Mouse (Mus musculus): ENCODE measurements around the gene Kpnb1.

Kpnb1 gene

DNA sequence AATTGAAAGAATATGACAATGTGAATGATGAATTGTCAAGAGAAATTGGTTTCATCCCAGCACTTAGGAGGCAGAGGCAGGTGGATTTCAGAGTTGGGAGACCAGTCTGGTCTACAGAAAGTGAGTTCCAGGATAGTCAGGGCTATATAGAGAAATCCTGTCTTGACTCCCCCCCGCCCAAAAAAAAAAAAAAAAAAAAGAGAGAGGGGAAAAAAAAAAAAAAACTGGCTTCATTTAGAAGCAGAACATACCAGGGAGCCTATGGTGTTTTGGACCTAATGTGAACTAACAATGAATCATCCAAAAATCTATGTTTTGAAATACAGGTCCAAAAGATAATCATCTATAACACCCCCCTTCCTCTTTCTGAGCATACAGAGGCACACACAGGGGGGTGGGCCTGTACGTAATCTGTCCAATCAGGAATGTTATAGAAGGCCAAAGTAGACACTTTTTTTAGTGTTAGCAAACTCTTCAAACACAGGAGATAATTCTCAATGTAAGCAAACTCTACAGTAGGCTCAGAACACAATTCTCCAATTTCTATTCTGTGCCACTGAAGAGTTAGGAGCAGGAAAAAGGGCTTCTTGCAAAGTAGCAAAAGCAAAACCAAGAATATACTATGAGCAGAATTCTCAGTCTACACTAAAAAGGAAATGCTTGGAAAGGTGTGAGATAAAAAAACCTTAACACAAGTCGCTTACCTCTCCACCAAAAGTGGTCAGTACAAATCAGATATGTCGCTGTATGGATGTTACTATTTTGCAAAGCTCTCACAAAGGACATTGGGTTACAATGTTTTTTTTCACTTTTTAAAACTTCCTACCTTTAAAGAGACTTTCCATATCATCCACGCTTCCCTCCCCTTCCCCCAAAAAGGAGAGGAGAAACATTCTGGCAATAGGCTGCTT is 1.7 kb downstream of the Kpnb1 start:
- no peak for DNase-seq (ENCODE audit: low spot score)

DNA sequence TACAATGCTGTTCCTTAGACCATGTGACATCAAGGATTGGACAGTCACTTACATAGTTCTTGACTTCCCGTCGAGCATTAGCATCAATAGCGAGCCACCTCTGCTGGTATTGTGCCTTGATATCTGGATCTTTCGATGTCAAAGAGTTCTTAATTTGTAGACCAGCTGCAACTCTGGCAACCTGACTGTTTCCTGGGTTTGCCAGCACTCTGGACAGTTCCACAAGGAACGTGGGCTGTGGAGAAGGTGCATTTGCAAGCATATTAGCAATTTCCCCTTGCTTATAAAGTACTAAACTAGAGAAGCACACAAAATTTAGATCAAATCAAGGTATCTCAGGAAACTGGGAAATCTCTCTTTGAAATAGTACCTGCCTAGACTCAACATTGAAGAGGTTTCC is 2.8 kb downstream of the Kpnb1 start:
- no peak for DNase-seq (ENCODE audit: low spot score)

DNA sequence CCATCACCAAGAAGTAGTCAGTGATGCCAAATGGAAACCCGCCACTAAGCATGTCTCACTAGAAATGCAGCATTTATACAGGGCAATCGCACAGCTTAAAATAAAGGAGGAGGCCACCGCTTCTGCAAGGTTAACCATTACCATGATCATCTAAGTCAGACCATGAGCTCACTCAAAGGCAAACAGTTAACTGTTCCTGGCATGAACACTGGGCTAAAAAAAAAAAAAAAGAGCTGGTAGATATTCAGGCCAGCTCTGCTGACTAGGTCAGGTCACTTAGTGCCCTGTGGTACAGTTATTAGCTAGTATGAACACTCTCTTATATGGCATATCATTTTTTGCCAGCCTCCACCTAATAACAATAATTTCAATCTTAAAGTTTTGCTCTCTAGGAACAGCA is 5.2 kb downstream of the Kpnb1 start:
- DNase-seq (ENCODE audit: low spot score), result no peak

DNA sequence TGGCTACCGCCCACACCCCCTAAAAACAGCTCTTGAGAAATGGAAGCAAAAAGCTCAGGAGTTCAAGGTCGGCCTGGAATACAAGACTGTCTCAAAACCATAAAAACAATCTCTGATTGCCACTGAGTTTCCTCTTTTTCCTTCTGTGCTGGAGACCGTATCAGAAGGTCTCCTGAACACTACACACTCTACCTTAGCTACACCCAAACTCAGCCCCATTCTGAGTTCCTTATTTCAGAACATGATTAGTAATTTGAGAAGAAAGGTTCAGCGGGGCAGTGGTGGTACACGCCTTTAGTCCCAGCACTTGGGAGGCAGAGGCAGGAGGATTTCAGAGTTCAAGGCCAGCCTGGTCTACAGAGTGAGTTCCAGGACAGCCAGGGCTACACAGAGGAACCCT is 6.6 kb downstream of the Kpnb1 start:
- no peak for DNase-seq (ENCODE audit: low spot score)

DNA sequence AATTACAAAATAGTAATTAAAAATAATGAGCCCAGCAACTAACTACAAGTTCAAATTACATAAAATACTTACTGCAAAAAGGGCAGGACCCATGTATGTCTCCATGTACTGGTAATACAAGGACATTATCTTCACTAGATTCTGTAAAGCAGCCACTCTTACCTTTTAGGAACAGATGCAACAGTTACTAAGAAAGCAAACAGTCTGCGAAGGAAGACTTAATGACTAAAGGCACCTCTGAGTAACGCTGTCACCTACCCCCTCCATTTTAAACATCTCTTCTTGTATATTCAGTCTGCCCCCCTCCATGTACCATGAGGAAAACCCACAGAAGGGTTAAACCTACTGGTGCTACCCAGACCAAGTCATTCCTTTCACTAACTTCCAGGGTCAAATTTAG is 9.5 kb downstream of the Kpnb1 start:
- DNase-seq (ENCODE audit: low spot score), result no peak

DNA sequence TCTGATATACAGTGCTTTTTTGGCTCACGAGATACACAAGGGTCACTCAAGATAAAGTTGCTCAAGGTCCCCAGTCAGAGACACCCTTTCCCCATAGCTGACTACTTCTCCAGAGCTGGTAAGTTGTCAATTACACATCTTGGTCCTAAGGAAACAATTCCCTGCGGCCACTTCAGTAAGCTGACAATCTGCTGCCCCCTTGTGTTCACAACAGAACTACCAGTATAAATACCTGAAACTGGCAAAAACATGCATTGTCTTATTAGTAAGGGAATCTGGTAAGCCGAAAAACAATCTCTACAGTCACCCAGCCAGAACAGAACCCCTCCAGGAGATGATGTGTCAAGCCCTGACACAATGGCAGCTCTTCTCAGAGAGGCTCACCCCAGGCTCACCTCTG is 10.8 kb downstream of the Kpnb1 start:
- DNase-seq (ENCODE audit: low spot score), result no peak

DNA sequence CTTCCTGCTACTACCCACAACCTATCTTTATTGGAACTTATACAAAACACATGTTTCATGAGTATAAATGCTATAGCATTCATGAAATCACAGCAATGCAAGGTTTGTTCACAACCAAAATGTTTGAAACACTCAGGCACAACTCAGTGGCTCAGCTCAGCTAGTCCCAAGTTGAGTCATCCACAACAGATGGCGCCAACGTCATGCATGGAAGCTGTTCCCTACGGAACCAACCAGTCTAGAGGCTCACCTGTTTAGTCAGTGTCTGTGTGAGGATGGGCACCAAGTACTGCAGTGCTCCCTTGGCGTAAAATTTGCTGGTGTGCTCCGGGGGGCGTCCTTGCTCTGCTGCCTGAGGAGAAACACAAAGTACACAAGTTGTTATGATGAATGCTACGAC is 12.2 kb downstream of the Kpnb1 start:
- no peak for DNase-seq (ENCODE audit: low spot score)

DNA sequence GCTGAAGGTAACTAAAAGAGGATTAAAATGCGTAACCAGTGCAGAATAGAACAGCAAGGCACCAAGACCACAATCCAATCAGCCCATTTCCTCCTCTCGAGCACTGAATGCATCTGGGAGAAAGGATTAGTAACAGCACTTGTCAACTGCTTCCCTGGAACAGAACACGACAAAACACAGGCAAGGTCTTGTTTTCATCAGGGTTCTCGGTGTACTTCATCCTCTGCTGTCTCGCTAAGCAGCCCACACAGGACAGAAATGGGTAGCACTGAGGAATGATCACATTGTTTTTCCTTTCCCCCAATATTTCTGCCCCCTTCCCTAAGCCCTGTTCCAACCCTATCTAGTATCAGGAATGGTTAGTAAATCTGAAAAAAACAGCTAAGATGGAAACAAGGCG is 27.3 kb downstream of the Kpnb1 start:
- DNase-seq (ENCODE audit: low spot score), result no peak

DNA sequence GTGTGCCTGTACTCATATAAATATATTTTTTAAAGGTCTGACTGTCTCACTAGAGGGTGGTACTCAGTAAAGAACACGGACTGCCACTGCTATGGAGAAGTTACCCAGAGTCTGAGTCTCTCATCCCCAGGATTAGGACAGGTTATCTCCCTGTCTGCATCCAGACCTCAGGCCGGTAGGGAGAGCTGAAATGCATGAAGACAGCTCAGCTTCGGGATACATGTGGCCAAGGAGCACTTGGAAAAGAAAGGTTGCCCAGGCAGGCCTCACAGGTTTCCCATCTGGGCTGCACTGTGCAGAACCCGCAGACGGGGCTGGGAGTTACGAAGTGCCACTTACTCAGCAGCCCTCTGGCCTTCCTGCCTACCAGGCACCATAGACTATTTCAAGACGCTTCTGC is 30.7 kb downstream of the Kpnb1 start:
- no peak for DNase-seq (ENCODE audit: low spot score)

DNA sequence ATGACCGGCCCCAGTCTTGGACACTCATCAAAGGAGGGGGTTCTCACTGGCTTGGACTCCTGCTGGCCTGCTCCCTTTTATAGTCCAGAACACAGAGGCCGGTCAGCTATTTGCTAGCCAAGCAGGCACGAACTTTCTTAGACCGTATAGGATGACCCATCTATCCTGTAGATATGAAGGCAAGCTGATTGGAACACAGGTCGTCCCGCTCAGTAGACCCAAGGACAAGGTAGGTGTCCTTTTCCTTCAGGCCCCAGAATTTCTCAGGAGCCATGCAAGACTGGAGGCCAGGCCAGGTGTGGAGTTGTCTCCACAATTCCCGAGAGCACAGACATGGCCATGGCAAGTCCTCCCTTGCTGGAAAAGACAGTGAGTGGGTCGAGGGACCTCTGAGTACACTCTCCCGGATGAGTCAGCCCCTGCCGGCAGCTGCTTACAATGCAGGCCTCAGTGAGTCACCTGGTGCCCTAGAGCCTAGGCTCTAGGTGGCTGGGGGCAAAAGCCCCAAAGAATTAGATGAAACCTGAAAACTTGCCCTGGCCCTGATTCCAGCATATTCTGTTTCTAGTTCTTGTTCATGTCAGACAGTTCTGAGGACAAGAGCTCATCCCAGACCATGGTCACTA is 34.9 kb downstream of the Kpnb1 start:
- DNase-seq (ENCODE audit: low spot score), result no peak

DNA sequence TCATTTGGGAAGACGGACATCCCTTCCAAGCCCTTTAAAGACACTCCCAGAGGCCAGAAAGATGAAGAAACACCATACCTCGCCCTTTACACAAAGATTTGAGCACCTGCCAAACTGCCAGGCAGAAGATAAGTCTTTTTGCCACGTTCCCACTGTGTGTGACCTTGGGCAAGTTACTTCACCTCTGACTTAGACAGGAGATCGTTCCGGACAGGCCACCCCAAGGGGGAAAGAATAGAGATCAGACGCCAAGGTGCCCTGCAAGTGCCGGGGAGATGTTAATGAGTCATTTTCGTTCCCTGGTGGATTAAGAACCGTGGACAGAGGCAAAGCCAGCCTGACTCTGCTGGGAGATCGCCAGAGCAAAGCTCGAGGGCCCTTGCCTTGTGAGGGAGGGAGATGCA is 35.7 kb downstream of the Kpnb1 start:
- no peak for DNase-seq (ENCODE audit: low spot score)

DNA sequence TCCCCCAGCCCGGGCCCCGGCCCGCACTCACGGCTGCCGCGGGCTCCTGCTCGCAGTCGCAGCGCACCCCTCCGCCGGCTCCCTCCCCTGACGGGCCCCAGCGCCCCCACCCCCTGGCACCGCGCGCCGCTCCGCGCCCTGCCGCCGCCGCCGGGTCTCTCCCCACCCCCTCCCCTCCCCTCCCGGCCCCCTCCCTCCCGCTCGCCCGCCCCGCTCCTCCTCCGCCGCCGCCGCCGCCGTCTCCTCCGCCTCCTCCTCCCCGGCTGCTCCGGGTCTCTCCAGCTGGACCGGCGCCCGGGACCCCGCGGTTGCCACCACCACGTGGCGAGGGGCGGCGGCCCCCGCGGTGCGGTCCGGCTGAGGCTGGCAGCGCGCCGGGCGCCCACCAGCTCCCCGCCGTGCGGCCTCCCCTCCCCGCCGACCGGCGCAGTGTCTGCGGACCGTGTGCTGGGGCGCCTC is 36.3 kb downstream of the Kpnb1 start, which contains the start of gene Tbkbp1:
Gene Tbkbp1, minus strand, starts transcription at position 153 of the 459 bp plus-strand sequence.
- DNase-seq (ENCODE audit: low spot score), result no peak

DNA sequence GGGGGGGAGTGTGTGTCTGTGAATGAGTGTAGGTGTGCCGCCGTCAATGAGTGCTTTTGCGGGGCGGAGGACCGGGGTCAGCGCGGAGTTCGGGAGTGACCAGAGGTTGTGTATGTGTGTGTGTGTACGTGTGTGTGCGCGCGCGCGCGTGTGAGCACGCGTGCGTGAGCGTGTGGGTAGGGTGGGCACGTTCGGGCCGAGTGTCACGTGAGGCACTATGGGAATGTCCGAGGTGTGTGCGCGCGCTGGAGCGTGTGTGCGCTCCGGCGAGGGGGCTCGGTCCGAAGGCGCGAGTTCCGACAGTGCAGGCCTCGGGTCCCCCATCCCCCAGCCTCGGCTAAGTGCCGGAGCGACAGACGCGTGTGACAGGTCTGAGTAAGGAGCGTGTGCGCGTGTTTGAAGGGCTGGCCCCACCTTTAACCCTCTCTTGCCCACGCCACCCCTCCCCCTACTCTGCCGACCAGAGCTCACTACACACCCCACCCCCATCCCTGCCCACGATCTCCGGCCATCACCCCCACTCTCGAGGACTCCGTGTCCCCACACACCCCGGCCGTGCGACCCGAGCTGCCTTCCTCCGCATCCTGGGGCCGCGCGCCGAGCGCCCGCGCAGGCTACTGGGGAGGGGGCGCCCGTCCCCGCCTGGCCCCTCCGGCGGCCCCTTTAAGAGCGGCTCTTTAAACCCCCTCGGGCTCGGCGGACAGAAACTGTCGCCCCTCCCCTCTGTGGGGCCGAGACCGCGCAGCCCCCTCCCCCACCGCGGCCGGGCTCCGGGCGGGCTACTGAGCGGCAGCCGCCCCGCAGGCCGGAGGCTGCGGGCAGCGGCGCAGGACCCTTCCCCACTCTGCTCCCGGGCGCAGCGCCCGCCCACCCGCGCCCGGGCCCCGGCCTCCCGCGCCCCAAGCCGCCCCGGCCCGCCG is 37.0 kb downstream of the Kpnb1 start:
- DNase-seq (ENCODE audit: low spot score), result no peak

DNA sequence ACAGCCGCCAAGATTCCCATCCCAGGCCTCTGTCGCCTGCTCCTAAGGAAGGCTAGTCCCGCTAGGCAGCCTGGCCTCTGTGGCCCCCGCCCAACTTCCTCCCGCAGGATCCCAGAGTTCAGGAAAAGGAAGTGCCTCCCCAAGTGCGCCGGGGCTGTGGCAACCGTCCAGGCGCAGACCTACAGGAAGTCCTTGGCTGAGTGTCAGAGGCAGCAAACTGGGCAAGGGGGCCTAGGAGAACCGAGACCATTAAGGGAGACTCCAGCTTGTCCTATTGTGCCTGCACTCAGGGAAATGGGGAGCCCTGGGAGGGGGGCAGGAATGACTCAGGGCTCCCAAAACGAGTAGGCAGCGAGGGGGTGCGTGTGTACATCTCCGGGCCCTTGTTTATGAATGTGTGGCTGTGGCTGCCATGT is 37.7 kb downstream of the Kpnb1 start:
- DNase-seq (ENCODE audit: low spot score), result no peak

DNA sequence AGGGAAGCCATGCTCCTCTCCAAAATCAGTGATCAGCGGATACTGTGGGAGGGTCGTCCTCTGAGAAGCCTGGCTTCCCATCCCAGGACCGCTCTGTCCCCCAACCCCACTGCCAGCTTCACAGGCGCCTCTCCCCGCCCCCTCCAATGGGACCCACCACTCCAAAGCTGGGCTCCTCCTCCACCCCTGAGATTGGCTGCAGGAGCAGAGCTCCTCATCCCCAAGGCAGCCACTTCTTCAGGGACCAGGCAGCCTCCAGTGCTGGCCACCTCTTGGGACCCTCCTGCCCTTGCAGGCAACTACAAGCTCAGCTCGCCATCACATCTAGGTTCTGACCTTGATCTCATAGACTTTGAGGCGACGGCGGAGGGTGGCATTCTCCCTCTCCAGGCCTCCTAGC is 38.7 kb downstream of the Kpnb1 start:
- DNase-seq (ENCODE audit: low spot score), result no peak

DNA sequence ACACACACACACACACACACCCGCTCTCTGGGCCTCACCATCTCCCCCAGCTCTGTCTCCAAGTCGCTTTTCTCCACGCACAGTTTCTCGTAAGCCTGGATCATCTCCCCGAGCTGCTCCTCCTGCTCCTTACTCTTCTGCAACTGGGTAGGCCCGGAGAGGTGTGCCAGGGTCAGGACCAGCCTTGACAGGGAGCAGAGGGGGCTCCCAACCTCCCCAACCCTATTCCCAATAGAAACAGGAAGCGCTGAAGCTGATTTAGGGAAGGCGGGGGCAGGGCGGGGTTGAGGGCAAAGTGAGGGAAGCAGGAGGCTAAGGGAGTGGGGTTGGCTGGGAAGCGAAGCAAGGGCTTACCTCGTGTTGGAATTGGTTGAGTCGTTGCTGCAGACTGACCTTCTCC is 39.1 kb downstream of the Kpnb1 start:
- DNase-seq (ENCODE audit: low spot score), result no peak

DNA sequence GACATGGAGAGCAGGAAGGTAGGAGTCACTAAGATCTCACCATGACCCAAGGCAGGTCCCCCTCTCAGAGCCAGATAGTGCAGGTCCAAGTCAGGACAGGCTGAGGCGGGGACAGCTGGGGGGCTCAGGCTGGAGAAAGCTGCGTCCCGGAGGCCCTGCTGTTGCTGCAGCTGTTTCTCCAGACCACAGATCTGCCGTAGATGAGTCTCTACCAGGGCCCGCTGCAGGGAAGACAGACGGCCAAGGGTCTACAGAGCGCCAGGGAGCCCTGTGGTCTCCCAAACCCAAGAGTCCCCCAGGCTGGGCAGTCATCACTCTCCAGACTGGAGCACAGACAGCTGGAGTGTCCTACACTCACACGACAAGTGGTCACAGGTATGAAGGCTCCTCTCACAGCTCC is 40.3 kb downstream of the Kpnb1 start:
- DNase-seq (ENCODE audit: low spot score), result no peak

DNA sequence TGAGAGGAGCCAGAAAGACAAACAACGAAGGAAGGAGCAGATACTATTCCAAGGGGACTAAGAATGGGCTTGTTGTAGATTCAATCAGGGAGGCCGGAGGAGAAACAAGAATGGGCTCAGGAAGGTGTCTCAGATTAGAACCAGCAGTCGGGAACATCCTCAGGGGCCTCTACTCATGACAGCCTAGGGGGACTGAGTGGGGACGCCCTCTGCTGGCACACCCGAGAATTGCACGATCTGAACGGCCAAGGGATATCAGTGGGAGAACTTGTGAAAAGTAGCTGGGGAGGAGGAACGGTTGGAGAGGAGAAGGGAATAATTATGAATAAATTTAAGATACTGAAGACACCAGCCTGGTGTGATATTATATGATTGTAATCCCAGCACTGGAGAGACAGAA is 41.0 kb downstream of the Kpnb1 start:
- no peak for DNase-seq (ENCODE audit: low spot score)

DNA sequence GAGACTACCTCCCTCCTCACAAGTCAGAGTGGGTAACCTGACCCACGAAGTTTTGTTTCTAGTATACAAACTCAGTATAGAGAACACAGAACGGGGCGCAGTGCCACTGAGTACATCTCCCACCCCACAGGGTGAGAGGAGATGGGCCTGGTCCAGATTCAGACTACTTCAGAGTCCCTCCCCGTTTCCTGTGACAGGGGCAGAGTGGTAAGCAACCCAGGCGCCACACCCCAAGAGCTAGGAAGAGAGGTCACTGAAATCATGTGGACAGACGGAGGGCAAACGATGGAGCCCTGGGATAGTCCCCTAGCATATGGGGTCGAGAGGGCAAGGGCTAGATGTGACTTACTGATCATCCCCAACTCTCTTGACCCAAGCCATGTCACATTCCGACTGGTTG is 41.7 kb downstream of the Kpnb1 start:
- no peak for DNase-seq (ENCODE audit: low spot score)

DNA sequence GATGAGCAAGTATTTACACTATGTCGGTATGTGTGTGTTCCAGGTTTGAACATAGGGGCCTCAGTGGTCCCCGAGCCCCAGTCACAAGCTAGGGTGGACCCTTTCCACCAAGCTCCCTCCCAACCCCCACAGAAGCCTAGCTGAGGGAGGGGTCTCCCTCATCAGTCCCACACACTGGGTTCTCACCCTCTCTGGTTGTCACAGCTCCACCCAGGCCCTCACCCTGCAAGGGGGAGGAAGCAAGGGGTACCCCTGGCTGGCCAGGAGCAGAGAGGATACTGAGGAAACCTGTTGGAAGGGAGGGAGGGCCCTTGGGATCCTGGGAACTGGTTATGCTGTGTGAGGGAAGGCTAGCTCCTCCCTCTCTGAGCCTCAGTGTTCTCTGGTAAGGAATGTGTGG is 42.4 kb downstream of the Kpnb1 start:
- no peak for DNase-seq (ENCODE audit: low spot score)

DNA sequence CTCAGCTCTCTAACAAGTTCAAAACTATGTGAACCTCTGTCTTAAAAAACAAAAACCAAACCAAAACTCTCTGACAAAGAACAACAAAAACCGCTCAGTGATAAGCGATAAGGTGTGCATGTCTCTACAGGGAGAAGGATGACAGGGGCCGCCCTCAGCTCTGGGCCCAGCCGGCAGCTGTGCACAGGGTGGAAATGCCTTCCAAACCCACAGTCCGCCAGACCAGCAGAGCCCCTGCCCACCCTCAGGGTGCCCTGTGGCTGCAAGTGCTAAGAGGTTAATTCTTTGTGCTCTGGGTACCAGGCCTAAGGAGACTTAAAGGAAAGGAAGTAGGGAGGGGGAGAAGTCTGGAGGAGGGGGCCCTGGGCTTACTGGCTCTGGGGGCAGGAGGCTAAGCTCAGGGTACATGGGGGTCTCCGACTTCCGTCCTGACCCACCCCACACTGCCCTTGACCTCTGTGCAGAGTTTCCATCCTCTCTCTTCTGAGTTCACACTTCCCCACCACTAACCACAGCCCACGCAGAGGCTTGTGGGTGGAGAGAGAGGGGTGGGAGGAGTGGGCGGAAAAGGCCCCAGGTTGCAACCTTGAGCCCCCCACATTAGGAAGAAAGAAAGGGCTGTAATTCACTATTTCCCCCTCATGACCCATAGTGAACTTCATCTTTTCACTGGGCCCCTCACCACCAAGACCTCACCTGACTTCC is 44.3 kb downstream of the Kpnb1 start:
- DNase-seq (ENCODE audit: low spot score), result no peak

DNA sequence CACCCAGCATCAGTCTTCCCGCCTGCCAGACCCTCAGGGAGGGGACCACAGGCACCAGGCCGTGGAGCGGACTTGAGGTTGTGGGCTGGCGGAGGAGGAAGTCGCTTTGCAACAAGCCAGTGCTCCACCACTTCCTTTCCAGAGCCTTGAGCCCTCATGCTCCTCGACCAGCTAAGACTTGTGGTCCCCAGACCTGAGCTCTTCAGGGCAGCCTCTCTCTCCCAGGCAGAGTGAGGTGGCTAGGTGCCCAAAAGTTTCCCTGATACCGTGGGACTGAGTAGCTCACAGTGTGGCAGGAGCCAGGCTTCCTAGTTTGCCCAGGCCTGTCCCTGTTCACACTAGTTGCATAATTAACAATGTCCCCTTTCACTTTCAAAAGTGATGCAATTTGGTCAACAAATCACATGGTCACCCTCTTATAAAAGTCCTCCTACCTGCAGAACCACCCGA is 45.5 kb downstream of the Kpnb1 start:
- no peak for DNase-seq (ENCODE audit: low spot score)
